Mouse (Mus musculus) kidney, embryonic 16.5 days (tissue): ENCODE data around the gene B9d1. TPM values are rescaled to one million over a fixed set of nuclear protein-coding genes. Genes with fewer than 3 reads are reported as not detected.

ENCODE experiments used
- ATAC-seq: fragments of 200-750 bp; cut with Nextera tagmentation; 2 replicates; pipeline ENCODE4 v1.8.0; 2017; ENCODE audit warnings: moderate TSS enrichment; ENCODE audit not compliant: low FRiP score, low TSS enrichment
- H3K27ac ChIP-seq: fragments of 300-500 bp; sonication (generic); 2 replicates; pipeline ENCODE4 v1.5.1; 2014; ENCODE audit warnings: low read length
- H3K27me3 ChIP-seq: fragments of 300-500 bp; sonication (generic); 2 replicates; pipeline ENCODE4 v1.6.1; 2014; ENCODE audit warnings: low read length, control low read depth, mixed read lengths; ENCODE audit not compliant: insufficient read depth
- H3K36me3 ChIP-seq: fragments of 300-500 bp; sonication (generic); 2 replicates; pipeline ENCODE4 v1.6.1; 2014; ENCODE audit warnings: low read length, control low read depth, mixed read lengths; ENCODE audit not compliant: insufficient read depth
- H3K4me1 ChIP-seq: fragments of 300-500 bp; sonication (generic); 2 replicates; pipeline ENCODE4 v1.6.1; 2014; ENCODE audit warnings: low read length, control low read depth, mixed read lengths; ENCODE audit not compliant: insufficient read depth
- H3K4me2 ChIP-seq: fragments of 300-500 bp; sonication (generic); replicated peaks from 2 replicates; pipeline ENCODE4 v1.6.1; 2014; ENCODE audit warnings: low read depth, low read length
- H3K4me3 ChIP-seq: fragments of 300-500 bp; sonication (generic); 2 replicates; pipeline ENCODE4 v1.5.1; 2014; ENCODE audit warnings: mild to moderate bottlenecking, low read length
- H3K9ac ChIP-seq: fragments of 300-500 bp; sonication (generic); replicated peaks from 2 replicates; pipeline ENCODE4 v1.6.1; 2014; ENCODE audit warnings: low read length
- H3K9me3 ChIP-seq: fragments of 300-500 bp; sonication (generic); 2 replicates; pipeline ENCODE4 v1.6.1; 2016; ENCODE audit warnings: low read length, control low read depth
- WGBS: fragments of 180-500 bp; shearing (Covaris S2); extraction: QIAGEN DNeasy Blood & Tissue Kit; methylation state at CpG from one replicate; pipeline ENCODE4 v1.1.7; 2014; 5-methylcytosine and 5-hydroxymethylcytosine counted together
- polyA plus RNA-seq: library from polyadenylated mRNA; unstranded; fragments of >200 nt; fragmentation: Nextera tagmentation; extraction: Ambion mirVana; gene quantifications from 2 replicates; pipeline ENCODE4 v1.2.1, GENCODE M21; 2015

B9d1 gene
- polyA plus RNA-seq, 1 experiment from 2014 or later: 53.8 TPM

GRCm38 (mm10) chr11:61478788-61479187 is 26.2 kb upstream of the B9d1 start:
- Histone ChIP-seq H3K27ac (no peak overlapping the region), H3K4me2 (no peak overlapping the region), H3K36me3 (no peaks in the 10 kb centered on the region), H3K4me1 (peaks cover 20% of the 10 kb centered on the region), H3K9me3 (no peaks in the 10 kb centered on the region), H3K4me3 (no peak overlapping the region), H3K27me3 (no peaks in the 10 kb centered on the region), H3K9ac (no peak overlapping the region)
- 83% methylated on average over 4 of the region's 4 CpGs for WGBS
- no peak for ATAC-seq

GRCm38 (mm10) chr11:61481239-61482090 is 23.5 kb upstream of the B9d1 start:
- H3K4me1 ChIP-seq: peaks cover 44% of the 10 kb centered on the region
- H3K9ac ChIP-seq: no peak overlapping the region
- no peak for ATAC-seq
- H3K4me3 ChIP-seq: no peak overlapping the region
- no peaks in the 10 kb centered on the region for H3K9me3 ChIP-seq
- 55% methylated on average over 9 of the region's 9 CpGs for WGBS
- no peaks in the 10 kb centered on the region for H3K36me3 ChIP-seq
- H3K27me3 ChIP-seq: no peaks in the 10 kb centered on the region
- H3K4me2 ChIP-seq: no peak overlapping the region
- no peak overlapping the region for H3K27ac ChIP-seq

- Histone ChIP-seq H3K4me2 (no peak overlapping the region), H3K27me3 (no peaks in the 10 kb centered on the region), H3K4me1 (peaks cover 55% of the 10 kb centered on the region), H3K27ac (peak overlapping the region; percentile 97; the same call in 1 of the 2 replicates), H3K36me3 (peaks cover 8% of the 10 kb centered on the region), H3K9ac (no peak overlapping the region), H3K9me3 (no peaks in the 10 kb centered on the region), H3K4me3 (no peak overlapping the region)
- WGBS: 67% methylated on average over 13 of the region's 13 CpGs
- ATAC-seq: no peak
These were observed 21.6 kb upstream of the B9d1 start for GRCm38 (mm10) chr11:61483226-61483845.

GRCm38 (mm10) chr11:61484256-61484612 is 20.7 kb upstream of the B9d1 start:
- H3K36me3 ChIP-seq: peaks cover 17% of the 10 kb centered on the region
- no peak overlapping the region for H3K4me3 ChIP-seq
- no peaks in the 10 kb centered on the region for H3K9me3 ChIP-seq
- peak overlapping the region; percentile 62 for H3K9ac ChIP-seq
- no peak for ATAC-seq
- 12% methylated on average over 10 of the region's 10 CpGs for WGBS
- peak overlapping the region; percentile 38 for H3K4me2 ChIP-seq
- peak overlapping the region; percentile 97 for H3K27ac ChIP-seq
- H3K27me3 ChIP-seq: no peaks in the 10 kb centered on the region
- peaks cover 55% of the 10 kb centered on the region for H3K4me1 ChIP-seq

GRCm38 (mm10) chr11:61484613-61485540 is 20.1 kb upstream of the B9d1 start, which contains the start of gene Mfap4:
TSS of gene Mfap4 (plus strand) at chr11:61485431.
- no peaks in the 10 kb centered on the region for H3K9me3 ChIP-seq
- 9% methylated on average over 20 of the region's 20 CpGs for WGBS
- peak; percentile 92 for ATAC-seq
- H3K4me2 ChIP-seq: peak within 1 kb of the TSS; percentile 53
- H3K36me3 ChIP-seq: peaks cover 23% of the 10 kb centered on the region
- H3K4me3 ChIP-seq: peak within 1 kb of the TSS; percentile 43
- H3K9ac ChIP-seq: peak within 1 kb of the TSS; percentile 62
- no peaks in the 10 kb centered on the region for H3K27me3 ChIP-seq
- peaks cover 58% of the 10 kb centered on the region for H3K4me1 ChIP-seq
- H3K27ac ChIP-seq: peak within 1 kb of the TSS; percentile 97

GRCm38 (mm10) chr11:61485541-61486457 is 19.1 kb upstream of the B9d1 start:
- Histone ChIP-seq H3K4me2 (peak overlapping the region; percentile 53), H3K4me1 (peaks cover 59% of the 10 kb centered on the region), H3K9me3 (no peaks in the 10 kb centered on the region), H3K9ac (peak overlapping the region; percentile 27), H3K27me3 (no peaks in the 10 kb centered on the region), H3K4me3 (peak overlapping the region; percentile 43), H3K36me3 (peaks cover 32% of the 10 kb centered on the region), H3K27ac (peak overlapping the region; percentile 97)
- 37% methylated on average over 22 of the region's 22 CpGs for WGBS
- ATAC-seq: 0 out of 2 replicates have a peak, but pooled peaks have one; percentile 2

- Histone ChIP-seq H3K27me3 (no peaks in the 10 kb centered on the region), H3K4me3 (peak overlapping the region; percentile 43), H3K9me3 (no peaks in the 10 kb centered on the region), H3K9ac (peak overlapping the region; percentile 27; the same call in 1 of the 2 replicates), H3K4me1 (peaks cover 53% of the 10 kb centered on the region), H3K27ac (peak overlapping the region; percentile 97), H3K36me3 (peaks cover 41% of the 10 kb centered on the region), H3K4me2 (peak overlapping the region; percentile 53)
- ATAC-seq: no peak
- 63% methylated on average over 14 of the region's 14 CpGs for WGBS
These were observed 18.3 kb upstream of the B9d1 start for GRCm38 (mm10) chr11:61486458-61487219.

- 27% methylated on average over 2 of the region's 2 CpGs for WGBS
- Histone ChIP-seq H3K4me2 (peak overlapping the region; percentile 53), H3K9ac (no peak overlapping the region), H3K36me3 (peaks cover 48% of the 10 kb centered on the region), H3K4me1 (peaks cover 54% of the 10 kb centered on the region), H3K27me3 (no peaks in the 10 kb centered on the region), H3K4me3 (no peak overlapping the region; the same call in 1 of the 2 replicates), H3K9me3 (no peaks in the 10 kb centered on the region), H3K27ac (0 out of 2 replicates have a peak overlapping the region, but pooled peaks have one; percentile 28)
- no peak for ATAC-seq
These were observed 17.5 kb upstream of the B9d1 start for GRCm38 (mm10) chr11:61487401-61487800.
